Mouse (Mus musculus): ENCODE results near the gene Thsd4.

Thsd4 gene

GRCm38 (mm10) chr9:60229496-60229895 lies 292.4 kb downstream of the Thsd4 start:
- no peak for ATAC-seq (ENCODE audit: insufficient number of reproducible peaks, low FRiP score, low TSS enrichment)

- no peak for ATAC-seq (ENCODE audit: insufficient number of reproducible peaks, low FRiP score, low TSS enrichment)
Measured at GRCm38 (mm10) chr9:60227727-60228126, 294.1 kb downstream of the Thsd4 start.

- no peak for ATAC-seq (ENCODE audit: insufficient number of reproducible peaks, low FRiP score, low TSS enrichment)
Measured at GRCm38 (mm10) chr9:60226679-60227078, 295.2 kb downstream of the Thsd4 start.

GRCm38 (mm10) chr9:60226155-60226554 lies 295.7 kb downstream of the Thsd4 start:
- no peak for ATAC-seq (ENCODE audit: insufficient number of reproducible peaks, low FRiP score, low TSS enrichment)

- no peak for ATAC-seq (ENCODE audit: insufficient number of reproducible peaks, low FRiP score, low TSS enrichment)
Measured at GRCm38 (mm10) chr9:60225453-60225852, 296.4 kb downstream of the Thsd4 start.

- no peak for ATAC-seq (ENCODE audit: insufficient number of reproducible peaks, low FRiP score, low TSS enrichment)
Measured at GRCm38 (mm10) chr9:60224039-60224695, 297.7 kb downstream of the Thsd4 start.

- no peak for ATAC-seq (ENCODE audit: insufficient number of reproducible peaks, low FRiP score, low TSS enrichment)
Measured at GRCm38 (mm10) chr9:60220431-60220830, 301.4 kb downstream of the Thsd4 start.

GRCm38 (mm10) chr9:60218396-60218795 lies 303.4 kb downstream of the Thsd4 start:
- no peak for ATAC-seq (ENCODE audit: insufficient number of reproducible peaks, low FRiP score, low TSS enrichment)

GRCm38 (mm10) chr9:60216029-60216428 lies 305.8 kb downstream of the Thsd4 start:
- ATAC-seq (ENCODE audit: insufficient number of reproducible peaks, low FRiP score, low TSS enrichment), result no peak

- ATAC-seq (ENCODE audit: insufficient number of reproducible peaks, low FRiP score, low TSS enrichment), result no peak
Measured at GRCm38 (mm10) chr9:60213111-60213510, 308.7 kb downstream of the Thsd4 start.

- no peak for ATAC-seq (ENCODE audit: insufficient number of reproducible peaks, low FRiP score, low TSS enrichment)
Measured at GRCm38 (mm10) chr9:60208843-60209242, 313.0 kb downstream of the Thsd4 start.

GRCm38 (mm10) chr9:60203141-60203540 lies 318.7 kb downstream of the Thsd4 start:
- no peak for ATAC-seq (ENCODE audit: insufficient number of reproducible peaks, low FRiP score, low TSS enrichment)

- ATAC-seq (ENCODE audit: insufficient number of reproducible peaks, low FRiP score, low TSS enrichment), result no peak
Measured at GRCm38 (mm10) chr9:60200436-60200835, 321.4 kb downstream of the Thsd4 start.

- ATAC-seq (ENCODE audit: insufficient number of reproducible peaks, low FRiP score, low TSS enrichment), result no peak
Measured at GRCm38 (mm10) chr9:60198530-60199200, 323.2 kb downstream of the Thsd4 start.

- ATAC-seq (ENCODE audit: insufficient number of reproducible peaks, low FRiP score, low TSS enrichment), result no peak
Measured at GRCm38 (mm10) chr9:60195502-60195901, 326.3 kb downstream of the Thsd4 start.

GRCm38 (mm10) chr9:60194905-60195304 lies 326.9 kb downstream of the Thsd4 start:
- no peak for ATAC-seq (ENCODE audit: insufficient number of reproducible peaks, low FRiP score, low TSS enrichment)

GRCm38 (mm10) chr9:60192321-60192720 lies 329.5 kb downstream of the Thsd4 start:
- no peak for ATAC-seq (ENCODE audit: insufficient number of reproducible peaks, low FRiP score, low TSS enrichment)

- no peak for ATAC-seq (ENCODE audit: insufficient number of reproducible peaks, low FRiP score, low TSS enrichment)
Measured at GRCm38 (mm10) chr9:60187437-60187836, 334.4 kb downstream of the Thsd4 start.

- no peak for ATAC-seq (ENCODE audit: insufficient number of reproducible peaks, low FRiP score, low TSS enrichment)
Measured at GRCm38 (mm10) chr9:60186948-60187347, 334.9 kb downstream of the Thsd4 start.

GRCm38 (mm10) chr9:60184083-60184482 lies 337.8 kb downstream of the Thsd4 start:
- no peak for ATAC-seq (ENCODE audit: insufficient number of reproducible peaks, low FRiP score, low TSS enrichment)

GRCm38 (mm10) chr9:60182371-60182770 lies 339.5 kb downstream of the Thsd4 start:
- ATAC-seq (ENCODE audit: insufficient number of reproducible peaks, low FRiP score, low TSS enrichment), result no peak

- ATAC-seq (ENCODE audit: insufficient number of reproducible peaks, low FRiP score, low TSS enrichment), result no peak
Measured at GRCm38 (mm10) chr9:60180936-60181335, 340.9 kb downstream of the Thsd4 start.
